Mouse (Mus musculus) olfactory bulb, adult 2 months (tissue): ENCODE data around the gene Cdc42.

Experiments
- CTCF ChIP-seq: fragments of 200-500 bp; IDR thresholded peaks from 2 replicates; pipeline ENCODE4 v1.5.1; 2012; ENCODE audit warnings: low read depth, mild to moderate bottlenecking, low read length, moderate library complexity; ENCODE audit not compliant: insufficient read depth
- POLR2A ChIP-seq: fragments of 200-500 bp; IDR thresholded peaks from 2 replicates; pipeline ENCODE4 v1.6.1; 2012; ENCODE audit warnings: mild to moderate bottlenecking, low read depth, low read length, moderate library complexity; ENCODE audit not compliant: insufficient read depth

DNA sequence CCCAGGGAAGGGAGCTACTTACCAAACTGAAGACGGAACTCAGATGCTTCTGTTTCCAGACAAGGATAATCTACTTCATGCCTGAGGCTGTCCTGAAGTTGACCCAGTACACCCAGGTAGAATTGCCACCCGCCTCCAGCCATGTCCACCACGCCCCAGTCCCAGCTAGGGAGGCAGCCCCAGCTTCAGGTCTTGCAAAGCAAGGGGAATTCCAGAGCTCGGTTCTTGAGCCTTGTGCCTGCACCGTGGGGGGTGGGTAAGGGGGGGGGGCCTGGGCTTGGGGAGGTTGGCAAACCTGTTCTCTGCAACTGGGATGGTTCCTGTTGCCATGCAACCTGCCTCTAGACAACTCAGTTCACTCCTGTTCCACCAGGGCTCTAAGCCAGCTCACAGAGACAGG is 78.2 kb downstream of the Cdc42 start:
- TF ChIP-seq POLR2A, result no peak
- TF ChIP-seq CTCF, result no peak
